Mouse (Mus musculus): ENCODE results near the gene Thra. TPM values are rescaled to one million over a fixed set of nuclear protein-coding genes. Genes with fewer than 3 reads are reported as not detected.
"Not testable (repeated sequence)": the region's sequence is repeated elsewhere in the genome, so short reads cannot be mapped to it uniquely, and the experiment has no call there.

Gene Thra
- polyA plus RNA-seq, 1 experiment, result 68.9 TPM

DNA sequence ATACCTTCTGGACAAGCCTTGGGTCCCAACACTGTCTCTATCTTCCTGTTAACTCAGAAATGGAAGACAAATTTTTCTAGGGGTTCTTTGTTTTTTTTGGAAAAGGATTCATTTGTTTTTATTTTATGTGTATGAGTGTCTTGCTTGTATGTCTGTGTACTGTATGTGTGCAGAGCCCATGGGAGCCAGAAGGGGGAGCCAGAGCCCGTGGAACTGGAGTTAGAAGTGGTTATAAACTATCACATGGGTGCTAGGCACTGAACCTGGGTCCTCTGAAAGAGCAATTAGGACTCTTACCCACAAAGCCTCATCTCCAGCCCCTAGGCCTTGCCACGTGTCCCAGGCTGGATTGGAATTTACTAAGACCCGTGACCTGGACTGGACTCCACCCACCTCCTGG, 6.4 kb upstream of the Thra start:
- H3K36me3 ChIP-seq (ENCODE audit: control insufficient read depth, insufficient read depth), result no peaks in the 10 kb centered on the region
- no peak overlapping the region for H3K4me2 ChIP-seq (ENCODE audit: low read depth)
- no peak overlapping the region for H3ac ChIP-seq (ENCODE audit: control insufficient read depth, insufficient read length)
- no peak overlapping the region for H3K4me3 ChIP-seq
- no peaks in the 10 kb centered on the region for H3K27me3 ChIP-seq (ENCODE audit: control insufficient read depth, insufficient read depth, insufficient read length)
- H3K79me2 ChIP-seq (ENCODE audit: control insufficient read depth, insufficient read depth), result no peaks in the 10 kb centered on the region
- no peak for TF ChIP-seq POLR2A (IDR thresholded peaks at IDR 0.05; ENCODE audit: insufficient read length, low read depth)
- TF ChIP-seq SRF (IDR thresholded peaks at IDR 0.05; ENCODE audit: control insufficient read depth, insufficient read length, low read depth), result no peak
- TF ChIP-seq MAX (IDR thresholded peaks at IDR 0.05; ENCODE audit: low read depth), result no peak
- no peak for TF ChIP-seq USF1 (IDR thresholded peaks at IDR 0.05; ENCODE audit: low read depth)
- TF ChIP-seq E2F4 (IDR thresholded peaks at IDR 0.05; ENCODE audit: insufficient read depth), result no peak
- no peak for TF ChIP-seq POLR2AphosphoS2 (IDR thresholded peaks at IDR 0.05; ENCODE audit: insufficient read length, low read depth)
- TF ChIP-seq MYOD1 (IDR thresholded peaks at IDR 0.05; ENCODE audit: control insufficient read depth in 1 of 3, insufficient read length in 2 of 3, low read depth in 2 of 3), result no peak
- no peak for TF ChIP-seq MYOG (IDR thresholded peaks at IDR 0.05; ENCODE audit: control insufficient read depth in 1 of 3, insufficient read depth in 1 of 3, insufficient read length in 2 of 3, low read depth in 2 of 3)
- TF ChIP-seq TCF12 (IDR thresholded peaks at IDR 0.05; ENCODE audit: insufficient read depth, poor library complexity, severe bottlenecking), result no peak
- TF ChIP-seq REST (IDR thresholded peaks at IDR 0.05; ENCODE audit: insufficient read depth, insufficient read length), result no peak
- TF ChIP-seq CEBPB (IDR thresholded peaks at IDR 0.05; ENCODE audit: insufficient read depth, poor library complexity, severe bottlenecking), result no peak
- no peak for TF ChIP-seq TCF3 (IDR thresholded peaks at IDR 0.05; ENCODE audit: insufficient read length, low read depth)

GRCm38 (mm10) chr11:98735111-98735510, 5.3 kb upstream of the Thra start:
- H3K36me3 ChIP-seq (ENCODE audit: control insufficient read depth, insufficient read depth), result no peaks in the 10 kb centered on the region
- no peaks in the 10 kb centered on the region for H3K79me2 ChIP-seq (ENCODE audit: control insufficient read depth, insufficient read depth)
- H3ac ChIP-seq (ENCODE audit: control insufficient read depth, insufficient read length), result no peak overlapping the region
- TF ChIP-seq POLR2A (IDR thresholded peaks at IDR 0.05; ENCODE audit: insufficient read length, low read depth) (no peak), MYOG (IDR thresholded peaks at IDR 0.05; ENCODE audit: control insufficient read depth in 1 of 3, insufficient read depth in 1 of 3, insufficient read length in 2 of 3, low read depth in 2 of 3) (no peak), E2F4 (IDR thresholded peaks at IDR 0.05; ENCODE audit: insufficient read depth) (no peak), MAX (IDR thresholded peaks at IDR 0.05; ENCODE audit: low read depth) (no peak), TCF3 (IDR thresholded peaks at IDR 0.05; ENCODE audit: insufficient read length, low read depth) (no peak), USF1 (IDR thresholded peaks at IDR 0.05; ENCODE audit: low read depth) (no peak), POLR2AphosphoS2 (IDR thresholded peaks at IDR 0.05; ENCODE audit: insufficient read length, low read depth) (no peak), SRF (IDR thresholded peaks at IDR 0.05; ENCODE audit: control insufficient read depth, insufficient read length, low read depth) (no peak), REST (IDR thresholded peaks at IDR 0.05; ENCODE audit: insufficient read depth, insufficient read length) (no peak), CEBPB (IDR thresholded peaks at IDR 0.05; ENCODE audit: insufficient read depth, poor library complexity, severe bottlenecking) (no peak), TCF12 (IDR thresholded peaks at IDR 0.05; ENCODE audit: insufficient read depth, poor library complexity, severe bottlenecking) (no peak), MYOD1 (IDR thresholded peaks at IDR 0.05; ENCODE audit: control insufficient read depth in 1 of 3, insufficient read length in 2 of 3, low read depth in 2 of 3) (no peak)
- H3K27me3 ChIP-seq (ENCODE audit: control insufficient read depth, insufficient read depth, insufficient read length), result no peaks in the 10 kb centered on the region
- no peak overlapping the region for H3K4me3 ChIP-seq
- no peak overlapping the region for H3K4me2 ChIP-seq (ENCODE audit: low read depth)

DNA sequence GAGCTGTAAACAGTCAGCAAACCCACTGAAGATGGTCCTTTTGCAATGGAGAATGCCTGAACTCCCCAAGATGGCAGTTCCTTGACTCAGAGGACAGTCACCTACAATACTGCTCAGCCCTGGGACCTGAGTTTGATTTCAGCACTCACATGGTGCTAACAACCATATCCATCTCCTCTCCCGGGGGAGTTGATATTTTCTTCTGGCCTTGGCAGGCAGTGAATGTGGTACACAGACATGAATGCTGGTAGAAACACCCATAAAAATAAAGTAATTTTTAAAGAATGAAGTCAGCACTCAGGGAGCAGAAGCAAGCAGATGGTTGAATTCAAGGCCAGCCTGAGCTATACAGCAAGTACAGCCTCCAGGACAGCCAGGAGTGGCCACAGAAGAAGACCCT, 4.3 kb upstream of the Thra start:
- Histone ChIP-seq H3K36me3 (ENCODE audit: control insufficient read depth, insufficient read depth) (no peaks in the 10 kb centered on the region), H3ac (ENCODE audit: control insufficient read depth, insufficient read length) (no peak overlapping the region), H3K79me2 (ENCODE audit: control insufficient read depth, insufficient read depth) (no peaks in the 10 kb centered on the region), H3K4me2 (ENCODE audit: low read depth) (no peak overlapping the region), H3K27me3 (ENCODE audit: control insufficient read depth, insufficient read depth, insufficient read length) (no peaks in the 10 kb centered on the region), H3K4me3 (no peak overlapping the region)
- TF ChIP-seq REST (IDR thresholded peaks at IDR 0.05; ENCODE audit: insufficient read depth, insufficient read length), result no peak
- no peak for TF ChIP-seq CEBPB (IDR thresholded peaks at IDR 0.05; ENCODE audit: insufficient read depth, poor library complexity, severe bottlenecking)
- TF ChIP-seq MYOG (IDR thresholded peaks at IDR 0.05; ENCODE audit: control insufficient read depth in 1 of 3, insufficient read depth in 1 of 3, insufficient read length in 2 of 3, low read depth in 2 of 3), result no peak
- TF ChIP-seq MYOD1 (IDR thresholded peaks at IDR 0.05; ENCODE audit: control insufficient read depth in 1 of 3, insufficient read length in 2 of 3, low read depth in 2 of 3), result no peak
- TF ChIP-seq POLR2AphosphoS2 (IDR thresholded peaks at IDR 0.05; ENCODE audit: insufficient read length, low read depth), result no peak
- TF ChIP-seq TCF3 (IDR thresholded peaks at IDR 0.05; ENCODE audit: insufficient read length, low read depth), result no peak
- no peak for TF ChIP-seq MAX (IDR thresholded peaks at IDR 0.05; ENCODE audit: low read depth)

DNA sequence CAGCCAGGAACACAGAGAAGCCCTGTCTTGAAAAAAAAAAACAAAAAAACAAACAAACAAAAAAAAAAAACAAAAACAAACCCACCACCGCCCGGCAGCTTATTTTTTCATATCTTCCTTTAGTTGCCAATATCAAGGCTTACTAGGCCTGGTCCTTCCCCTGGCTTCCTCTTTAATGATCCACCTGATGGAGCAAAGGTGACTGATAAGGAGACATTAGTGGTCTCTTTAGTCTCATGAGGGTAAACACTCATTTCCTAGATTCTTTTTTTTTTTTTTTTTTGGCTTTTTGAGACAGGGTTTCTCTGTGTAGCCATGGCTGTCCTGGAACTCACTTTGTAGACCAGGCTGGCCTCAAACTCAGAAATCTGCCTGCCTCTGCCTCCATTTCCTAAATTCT, 3.2 kb upstream of the Thra start:
- H3K79me2 ChIP-seq (ENCODE audit: control insufficient read depth, insufficient read depth); H3K4me3 ChIP-seq; H3K36me3 ChIP-seq (ENCODE audit: control insufficient read depth, insufficient read depth); H3K27me3 ChIP-seq (ENCODE audit: control insufficient read depth, insufficient read depth, insufficient read length); H3ac ChIP-seq (ENCODE audit: control insufficient read depth, insufficient read length); H3K4me2 ChIP-seq (ENCODE audit: low read depth): not testable (repeated sequence)

DNA sequence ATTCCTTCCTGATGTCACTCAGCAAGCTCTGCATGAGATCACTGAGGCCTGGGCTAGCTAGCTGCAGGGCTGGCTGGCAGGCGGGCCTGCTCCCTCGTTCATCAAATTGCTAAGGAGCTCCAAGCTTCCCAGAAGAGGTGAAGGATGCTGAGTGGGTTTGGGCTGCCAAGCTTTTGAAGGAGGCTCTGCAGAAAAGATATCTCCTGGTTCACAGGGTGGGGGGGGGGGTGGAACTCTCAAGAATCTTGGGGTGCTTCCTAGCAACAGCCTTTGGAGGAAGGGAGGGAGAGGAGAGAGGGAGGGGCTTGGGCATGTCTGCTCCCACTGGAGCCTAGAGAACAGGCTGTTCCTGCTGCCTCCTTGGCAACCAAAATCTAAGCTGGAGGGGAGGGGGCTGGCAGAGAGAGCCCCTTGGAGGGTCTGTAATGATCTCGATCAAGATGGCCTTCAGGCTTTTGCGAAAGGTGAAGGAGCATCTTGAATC, 2.0 kb upstream of the Thra start:
- no peaks in the 10 kb centered on the region for H3K36me3 ChIP-seq (ENCODE audit: control insufficient read depth, insufficient read depth)
- H3K27me3 ChIP-seq (ENCODE audit: control insufficient read depth, insufficient read depth, insufficient read length), result no peaks in the 10 kb centered on the region
- H3K4me2 ChIP-seq (ENCODE audit: low read depth), result no peak overlapping the region
- no peak for TF ChIP-seq E2F4 (IDR thresholded peaks at IDR 0.05; ENCODE audit: insufficient read depth)
- no peak for TF ChIP-seq POLR2AphosphoS2 (IDR thresholded peaks at IDR 0.05; ENCODE audit: insufficient read length, low read depth)
- TF ChIP-seq MAX (IDR thresholded peaks at IDR 0.05; ENCODE audit: low read depth), result no peak
- no peak for TF ChIP-seq TCF3 (IDR thresholded peaks at IDR 0.05; ENCODE audit: insufficient read length, low read depth)
- H3ac ChIP-seq (ENCODE audit: control insufficient read depth, insufficient read length), result no peak overlapping the region
- H3K79me2 ChIP-seq (ENCODE audit: control insufficient read depth, insufficient read depth), result no peaks in the 10 kb centered on the region
- H3K4me3 ChIP-seq, result no peak overlapping the region
